Mouse (Mus musculus) CH12.LX (cell line): ENCODE data around the gene Uvssa. TPM values are rescaled to one million over a fixed set of nuclear protein-coding genes. Genes with fewer than 3 reads are reported as not detected.

Experiments
- DNase-seq: peaks from one replicate; pipeline ENCODE4 v3.0.0-alpha.2; 2013; ENCODE audit errors: extremely low read depth
- H3K27ac ChIP-seq: 2 replicates; pipeline ENCODE4 v1.5.1; 2012; ENCODE audit warnings: low read depth, mild to moderate bottlenecking, control low read depth, moderate library complexity; ENCODE audit not compliant: insufficient read depth
- H3K27me3 ChIP-seq: replicated peaks from 2 replicates; pipeline ENCODE3; 2012; ENCODE audit warnings: inconsistent platforms
- H3K36me3 ChIP-seq, 2 experiments: replicated peaks in 1 of 2; 2 replicates each; pipeline versions ENCODE3 to v1.6.1; 2012; ENCODE audit warnings: inconsistent platforms in 1 of 2, low read length in 1 of 2, mild to moderate bottlenecking in 1 of 2, mixed read lengths in 1 of 2, moderate library complexity in 1 of 2; ENCODE audit not compliant: control insufficient read depth in 1 of 2, insufficient read depth in 1 of 2
- H3K4me1 ChIP-seq, 2 experiments: 2 replicates each; pipeline ENCODE4 v1.6.1; 2012; ENCODE audit warnings: inconsistent platforms in 1 of 2, moderate library complexity in 1 of 2; ENCODE audit not compliant: insufficient read depth in 2 of 2, control insufficient read depth in 1 of 2
- H3K4me2 ChIP-seq: 2 replicates; pipeline ENCODE4 v1.6.1; 2012; ENCODE audit warnings: low read depth, mild to moderate bottlenecking, control low read depth; ENCODE audit not compliant: poor library complexity, insufficient read depth, severe bottlenecking
- H3K4me3 ChIP-seq, 3 experiments: fragments of 150-350 bp in 1 of 3; sonication (generic) in 1 of 3; replicated peaks in 1 of 3; 2 replicates each; pipeline versions ENCODE3 to v1.5.1; 2011 to 2012; ENCODE audit warnings: low read depth in 2 of 3, low read length in 2 of 3, mild to moderate bottlenecking in 2 of 3, moderate library complexity in 2 of 3, control low read depth in 1 of 3, improper control_type of control experiment in 1 of 3, inconsistent platforms in 1 of 3, mixed read lengths in 1 of 3; ENCODE audit not compliant: poor library complexity in 1 of 3
- H3K79me2 ChIP-seq: replicated peaks from 2 replicates; pipeline ENCODE4 v1.6.1; 2012; ENCODE audit warnings: mild to moderate bottlenecking, moderate library complexity; ENCODE audit not compliant: control insufficient read depth, poor library complexity, insufficient read depth, severe bottlenecking; ENCODE audit errors: extremely low read depth
- H3K9ac ChIP-seq: 2 replicates; pipeline ENCODE4 v1.6.1; 2012; ENCODE audit warnings: low read depth, mild to moderate bottlenecking, control low read depth, moderate library complexity; ENCODE audit not compliant: insufficient read depth
- H3K9me3 ChIP-seq: replicated peaks from 2 replicates; pipeline ENCODE3; 2012; ENCODE audit warnings: low read length, inconsistent platforms, mixed read lengths
- CHD2 ChIP-seq: IDR thresholded peaks from 2 replicates; pipeline ENCODE4 v1.6.1; 2011; ENCODE audit warnings: low read length, improper control_type of control experiment
- E2F4 ChIP-seq: IDR thresholded peaks from 2 replicates; pipeline ENCODE4 v1.6.1; 2011; ENCODE audit warnings: low read depth, low read length, improper control_type of control experiment; ENCODE audit not compliant: insufficient replicate concordance
- ELF1 ChIP-seq: IDR thresholded peaks from 2 replicates; pipeline ENCODE4 v1.6.1; 2014; ENCODE audit warnings: low read depth, mild to moderate bottlenecking, inconsistent platforms, low read length, improper control_type of control experiment
- GABPA ChIP-seq: IDR thresholded peaks from 2 replicates; pipeline ENCODE4 v1.6.1; 2012; ENCODE audit warnings: low read depth, low read length, improper control_type of control experiment, inconsistent platforms; ENCODE audit not compliant: insufficient replicate concordance
- JUND ChIP-seq: conservative IDR thresholded peaks from 2 replicates; pipeline ENCODE4 v1.6.1; 2011; ENCODE audit warnings: low read depth, low read length, improper control_type of control experiment
- MAFK ChIP-seq: IDR thresholded peaks from 2 replicates; pipeline ENCODE4 v1.6.1; 2011; ENCODE audit warnings: low read length, improper control_type of control experiment; ENCODE audit not compliant: insufficient replicate concordance
- MAX ChIP-seq: IDR thresholded peaks from 2 replicates; pipeline ENCODE4 v1.6.1; 2011; ENCODE audit warnings: low read length, improper control_type of control experiment
- MYC ChIP-seq: IDR thresholded peaks from 2 replicates; pipeline ENCODE4 v1.6.1; 2011; ENCODE audit warnings: low read depth, mild to moderate bottlenecking, improper control_type of control experiment, low read length
- NELFE ChIP-seq: IDR thresholded peaks from 2 replicates; pipeline ENCODE4 v1.6.1; 2011; ENCODE audit warnings: low read depth, low read length, improper control_type of control experiment
- NRF1 ChIP-seq: IDR thresholded peaks from 2 replicates; pipeline ENCODE4 v1.6.1; 2014; ENCODE audit warnings: low read depth, mild to moderate bottlenecking, inconsistent platforms, low read length, improper control_type of control experiment, moderate library complexity
- RCOR1 ChIP-seq: conservative IDR thresholded peaks from 2 replicates; pipeline ENCODE4 v1.6.1; 2012; ENCODE audit warnings: low read depth, mild to moderate bottlenecking, inconsistent platforms, low read length, improper control_type of control experiment
- SIN3A ChIP-seq: IDR thresholded peaks from 2 replicates; pipeline ENCODE4 v1.6.1; 2012; ENCODE audit warnings: low read length, improper control_type of control experiment, inconsistent platforms
- TBP ChIP-seq: conservative IDR thresholded peaks from 2 replicates; pipeline ENCODE4 v1.6.1; 2011; ENCODE audit warnings: low read depth, low read length, improper control_type of control experiment
- UBTF ChIP-seq: IDR thresholded peaks from 2 replicates; pipeline ENCODE4 v1.6.1; 2012; ENCODE audit warnings: low read depth, mild to moderate bottlenecking, inconsistent platforms, low read length, improper control_type of control experiment, moderate library complexity
- ZKSCAN1 ChIP-seq: IDR thresholded peaks from 2 replicates; pipeline ENCODE4 v1.6.1; 2012; ENCODE audit warnings: low read depth, inconsistent platforms, low read length, improper control_type of control experiment, borderline replicate concordance
- ZNF384 ChIP-seq: IDR thresholded peaks from 2 replicates; pipeline ENCODE4 v1.6.1; 2012; ENCODE audit warnings: low read depth, low read length, improper control_type of control experiment, inconsistent platforms
- dilution Hi-C: fragments of 300-500 bp; cut with MboI; formaldehyde crosslinking; loops from 2 replicates; pipeline ENCODE4 v1.14.3; 2020; ENCODE audit warnings: low sequenced_read_pairs; ENCODE audit not compliant: extremely low pct_unique_long_range_greater_than_20kb, extremely low pct_ligation_motif_present
- in situ Hi-C: fragments of 300-500 bp; cut with MboI; formaldehyde crosslinking; loops from 3 replicates; pipeline ENCODE4 v1.14.3; 2019; ENCODE audit warnings: low sequenced_read_pairs, low pct_ligation_motif_present, low pct_unique_long_range_greater_than_20kb, mixed read lengths
- polyA plus RNA-seq: library from polyadenylated mRNA; unstranded; fragments of >175 nt; gene quantifications from 2 replicates; pipeline ENCODE4 v1.2.1, GENCODE M21; 2012; ENCODE audit warnings: low read depth; ENCODE audit not compliant: insufficient read length
- total RNA-seq, 2 experiments: library from RNA; depleted of rRNA; stranded (reverse); fragments of 300-350 nt in 1 of 2; fragments of >200 nt in 1 of 2; gene quantifications; 2 replicates each; pipeline ENCODE4 v1.2.3; 2012 to 2014

The Uvssa gene
- total and polyA plus RNA-seq, 3 experiments, result 2.6 to 5.8 (median 2.9) TPM

GRCm38 (mm10) chr5:33353011-33353410 lies 25.3 kb upstream of the Uvssa start:
- H3K4me1 ChIP-seq, result peaks cover 44 to 94% of the 10 kb centered on the region in 2 experiments
- no peaks in the 10 kb centered on the region for H3K9me3 ChIP-seq
- H3K36me3 ChIP-seq, result peaks cover 0 to 7% of the 10 kb centered on the region in 2 experiments
- peak overlapping the region; percentile 53; the same call in 1 of the 2 replicates for H3K9ac ChIP-seq
- no peak overlapping the region for H3K4me3 ChIP-seq
- no peak for DNase-seq
- no peaks in the 10 kb centered on the region for H3K27me3 ChIP-seq
- dilution Hi-C loops (no loop called here), in situ Hi-C loops (no loop called here)
- peaks cover 63% of the 10 kb centered on the region for H3K79me2 ChIP-seq
- H3K4me2 ChIP-seq, result no peak overlapping the region
- H3K27ac ChIP-seq, result no peak overlapping the region
- TF ChIP-seq CHD2, result no peak
- no peak for TF ChIP-seq UBTF
- TF ChIP-seq NRF1, result no peak
- no peak for TF ChIP-seq RCOR1
- no peak for TF ChIP-seq JUND
- TF ChIP-seq E2F4, result no peak
- no peak for TF ChIP-seq MAFK
- no peak for TF ChIP-seq ZKSCAN1
- no peak for TF ChIP-seq MAX
- TF ChIP-seq TBP, result no peak
- no peak for TF ChIP-seq NELFE
- no peak for TF ChIP-seq MYC

GRCm38 (mm10) chr5:33357494-33357893 lies 20.9 kb upstream of the Uvssa start:
- no peaks in the 10 kb centered on the region for H3K9me3 ChIP-seq
- TF ChIP-seq ELF1 (no peak), JUND (no peak), SIN3A (no peak), ZNF384 (no peak), ZKSCAN1 (no peak), GABPA (no peak), UBTF (no peak)
- H3K79me2 ChIP-seq, result peaks cover 40% of the 10 kb centered on the region
- dilution Hi-C loops, result no loop called here
- no peak for DNase-seq
- peak overlapping the region in 1 of 3 experiments; percentile 3 for H3K4me3 ChIP-seq
- H3K27ac ChIP-seq, result peak overlapping the region; percentile 95
- H3K9ac ChIP-seq, result peak overlapping the region; percentile 47; the same call in 1 of the 2 replicates
- peak overlapping the region; percentile 37 for H3K4me2 ChIP-seq
- no peaks in the 10 kb centered on the region for H3K27me3 ChIP-seq
- peaks cover 34 to 67% of the 10 kb centered on the region in 2 experiments for H3K4me1 ChIP-seq
- H3K36me3 ChIP-seq, result peaks cover 17 to 43% of the 10 kb centered on the region in 2 experiments
- in situ Hi-C loops, result loop anchor here (5.0 kb wide), 1 partner anchor 55 kb away; no protein-coding TSS in a partner anchor
